Mouse (Mus musculus): ENCODE measurements around the gene Car6.

Car6 gene

DNA sequence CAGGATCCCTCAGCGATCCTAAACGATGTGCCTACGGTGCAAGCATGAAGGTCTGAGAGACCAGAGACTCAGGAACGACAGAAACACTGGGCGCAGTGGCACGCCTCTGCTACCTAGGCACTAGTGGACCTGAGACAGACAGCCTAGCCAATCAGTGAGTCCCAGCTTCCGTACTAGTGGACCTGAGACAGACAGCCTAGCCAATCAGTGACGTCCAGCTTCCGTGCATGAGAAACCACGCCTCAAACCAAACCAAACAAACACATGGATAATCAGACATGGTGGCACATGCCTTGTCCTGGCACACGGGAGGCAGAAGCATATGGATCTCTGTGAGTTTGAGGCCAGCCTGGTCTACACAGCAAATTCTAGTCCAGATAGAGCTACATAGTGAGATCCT lies 12.9 kb downstream of the Car6 start:
- no peak for DNase-seq (ENCODE audit: low spot score)

DNA sequence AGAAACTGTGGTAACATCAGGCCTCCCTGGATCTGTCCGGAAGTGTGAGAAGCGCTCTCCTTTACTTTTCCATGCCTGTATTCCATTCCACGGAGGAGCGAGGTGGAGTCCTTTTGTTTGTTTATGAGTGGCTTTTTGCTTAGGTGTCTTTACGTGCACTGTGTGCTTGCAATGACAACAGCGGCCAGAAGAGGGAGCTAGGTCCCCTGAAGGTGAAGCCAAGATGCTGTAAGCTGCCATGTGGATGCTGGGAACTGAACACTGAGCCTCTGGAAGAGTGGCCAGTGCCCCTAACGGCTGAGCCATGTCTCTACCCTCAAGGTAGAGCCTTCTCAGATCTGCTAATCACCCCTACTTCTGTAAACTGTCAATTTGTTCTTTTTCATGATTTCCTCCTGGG lies 19.8 kb downstream of the Car6 start:
- DNase-seq (ENCODE audit: low spot score) = no peak

DNA sequence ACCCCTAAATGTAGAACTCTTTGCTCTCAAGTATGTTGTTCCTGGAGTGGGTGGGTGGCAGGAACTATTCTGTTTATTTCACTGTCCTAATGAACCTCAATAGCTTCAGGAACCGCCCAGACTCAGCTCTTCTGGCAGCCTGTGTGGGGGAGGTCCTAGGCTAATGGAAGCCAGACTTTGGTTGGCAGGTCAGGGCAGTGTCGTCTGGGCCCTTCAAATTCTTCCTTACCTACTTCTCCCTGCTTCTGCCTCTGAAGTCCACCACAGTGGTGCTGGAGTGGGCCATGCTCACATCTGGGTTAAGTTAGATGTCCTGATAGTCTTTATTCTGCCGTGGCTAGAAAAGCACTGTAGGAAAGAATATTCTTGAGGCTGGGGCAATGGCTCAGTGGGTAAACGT lies 23.0 kb downstream of the Car6 start:
- no peak for DNase-seq (ENCODE audit: low spot score)

DNA sequence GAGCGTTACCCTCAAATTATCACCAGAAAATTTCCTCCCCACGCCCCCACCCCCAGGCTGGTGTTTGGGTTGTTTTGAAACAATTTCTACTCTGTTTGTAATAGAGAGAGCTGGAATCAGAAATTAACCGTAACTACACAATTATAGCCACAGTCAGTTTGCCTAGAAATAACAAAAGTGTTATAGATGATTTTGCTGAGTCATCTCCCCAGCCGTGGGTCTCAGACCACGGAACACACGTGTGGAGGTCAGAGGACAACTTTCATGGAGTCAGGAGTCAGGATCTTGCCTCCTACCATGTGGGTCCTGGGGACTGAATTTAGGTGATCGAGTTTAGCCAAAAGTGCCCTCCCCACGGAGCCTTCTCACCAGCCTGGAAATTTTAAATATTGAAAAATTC lies 24.0 kb downstream of the Car6 start:
- no peak for DNase-seq (ENCODE audit: low spot score)

DNA sequence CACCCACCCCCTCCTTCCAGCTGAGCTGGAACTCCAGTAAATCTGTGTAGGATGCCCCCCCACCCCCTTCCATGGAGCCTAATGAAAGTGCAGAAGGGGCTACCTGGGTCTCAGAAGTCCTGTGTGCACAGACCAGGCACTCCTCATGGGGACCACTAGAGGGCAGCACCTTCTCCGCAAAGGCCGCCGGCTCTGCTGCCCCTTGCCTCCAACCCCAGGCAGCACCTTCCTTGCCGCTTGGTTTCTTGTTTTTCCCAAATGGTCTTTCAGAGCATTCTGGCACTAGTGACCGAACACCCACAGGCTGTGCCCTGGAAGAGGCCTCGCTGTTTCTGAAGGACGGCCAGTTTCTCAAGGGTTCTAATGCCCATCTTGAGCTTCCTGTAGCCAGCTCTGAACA lies 24.6 kb downstream of the Car6 start:
- peak; percentile 35 for DNase-seq (ENCODE audit: low spot score)

DNA sequence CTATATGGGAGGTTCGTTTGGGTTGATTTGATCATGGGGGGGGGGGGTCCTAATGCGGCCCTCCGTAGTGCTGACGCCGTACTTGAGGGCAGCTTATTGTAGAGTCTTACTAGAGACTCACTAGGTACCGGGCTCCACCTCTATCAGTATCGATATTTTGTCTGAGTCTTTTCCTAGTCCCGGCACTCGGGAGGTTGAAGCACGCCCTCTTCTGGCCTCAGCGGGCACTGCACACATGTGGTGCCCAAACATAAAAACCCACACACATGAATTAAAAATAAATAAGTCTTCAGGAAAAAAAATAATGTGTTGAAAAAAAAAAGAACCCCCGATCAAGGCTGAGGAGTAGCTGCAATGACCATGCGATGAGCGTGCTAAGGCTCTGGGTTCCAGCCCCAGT lies 27.1 kb downstream of the Car6 start:
- DNase-seq (ENCODE audit: low spot score) = no peak

DNA sequence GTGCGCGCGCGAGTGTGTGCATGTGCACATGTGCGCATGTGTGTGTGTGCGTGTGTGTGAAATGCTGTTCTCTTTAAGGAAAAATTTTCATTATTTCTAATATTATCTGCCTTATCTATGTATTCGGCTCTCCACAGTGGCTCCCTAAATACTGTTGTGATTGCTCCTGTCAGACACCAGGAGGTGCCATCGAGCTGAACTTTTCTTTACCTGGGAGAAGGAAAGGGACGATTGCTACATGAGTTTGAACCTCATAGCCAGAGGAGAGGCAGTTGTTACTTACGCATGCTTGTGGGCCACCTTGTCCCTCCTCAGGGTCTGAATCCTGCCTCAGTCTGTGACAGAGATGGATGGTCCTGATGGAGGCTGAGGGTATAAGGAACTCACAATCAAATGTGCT lies 27.9 kb downstream of the Car6 start:
- DNase-seq (ENCODE audit: low spot score) = peak; percentile 42

DNA sequence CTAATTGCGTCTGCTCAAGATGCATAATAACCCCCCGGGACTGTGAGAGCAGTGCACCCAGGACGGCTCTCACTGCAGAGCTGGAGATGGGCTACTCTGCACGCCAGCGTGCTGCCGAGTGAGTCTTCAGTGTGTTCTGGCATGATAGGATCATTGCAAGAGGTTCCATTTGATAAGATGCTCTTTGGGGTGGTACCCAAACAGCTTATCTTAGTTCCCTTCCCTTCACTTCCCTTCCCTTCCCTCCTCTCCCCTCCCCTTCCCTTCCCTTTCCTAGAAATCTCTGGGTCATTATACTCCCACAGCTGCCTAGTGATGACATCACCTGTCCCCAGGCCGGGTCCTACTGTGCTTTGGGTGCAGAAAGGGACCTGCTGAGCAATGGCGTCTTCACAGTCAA lies 29.0 kb downstream of the Car6 start:
- DNase-seq (ENCODE audit: low spot score) = no peak

DNA sequence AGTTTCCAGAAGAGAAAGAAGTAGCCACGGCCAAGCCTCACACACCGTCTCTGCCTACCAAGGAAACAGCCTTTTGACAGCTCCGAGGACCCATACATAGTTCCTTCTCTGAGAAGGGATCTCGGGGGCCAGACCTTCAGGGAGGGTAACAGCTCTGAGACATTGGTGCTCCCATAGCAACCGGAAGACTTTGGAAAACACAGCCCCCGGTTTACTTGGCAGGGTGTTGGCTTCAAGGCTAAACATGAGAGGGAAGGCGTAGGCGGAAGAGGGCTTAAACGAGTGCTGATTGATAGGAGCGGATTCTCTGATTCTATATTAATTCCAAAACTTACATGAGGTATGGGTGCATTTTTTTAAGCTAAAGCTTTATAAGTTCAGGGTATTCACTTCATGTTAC lies 32.7 kb downstream of the Car6 start:
- no peak for DNase-seq (ENCODE audit: low spot score)

DNA sequence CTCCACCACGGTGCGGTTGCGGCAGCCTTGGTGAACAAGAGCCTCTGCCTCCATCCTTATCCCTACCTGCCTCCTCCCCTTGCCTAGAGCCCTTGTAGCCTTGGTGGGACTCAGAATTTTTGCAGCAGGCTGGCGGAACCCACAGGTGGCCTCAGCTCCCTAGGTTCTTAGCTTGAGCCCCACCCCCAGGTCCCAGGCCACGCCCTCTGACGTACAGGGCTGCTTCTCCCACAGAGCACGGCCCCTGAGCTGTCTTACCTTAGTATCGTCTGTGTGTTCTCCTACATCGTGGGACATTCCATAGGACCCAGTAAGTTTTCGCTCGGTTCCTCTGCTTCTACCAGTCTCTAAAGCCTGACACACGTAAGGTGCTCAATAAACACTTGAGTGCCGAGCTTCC lies 36.3 kb downstream of the Car6 start:
- no peak for DNase-seq (ENCODE audit: low spot score)

DNA sequence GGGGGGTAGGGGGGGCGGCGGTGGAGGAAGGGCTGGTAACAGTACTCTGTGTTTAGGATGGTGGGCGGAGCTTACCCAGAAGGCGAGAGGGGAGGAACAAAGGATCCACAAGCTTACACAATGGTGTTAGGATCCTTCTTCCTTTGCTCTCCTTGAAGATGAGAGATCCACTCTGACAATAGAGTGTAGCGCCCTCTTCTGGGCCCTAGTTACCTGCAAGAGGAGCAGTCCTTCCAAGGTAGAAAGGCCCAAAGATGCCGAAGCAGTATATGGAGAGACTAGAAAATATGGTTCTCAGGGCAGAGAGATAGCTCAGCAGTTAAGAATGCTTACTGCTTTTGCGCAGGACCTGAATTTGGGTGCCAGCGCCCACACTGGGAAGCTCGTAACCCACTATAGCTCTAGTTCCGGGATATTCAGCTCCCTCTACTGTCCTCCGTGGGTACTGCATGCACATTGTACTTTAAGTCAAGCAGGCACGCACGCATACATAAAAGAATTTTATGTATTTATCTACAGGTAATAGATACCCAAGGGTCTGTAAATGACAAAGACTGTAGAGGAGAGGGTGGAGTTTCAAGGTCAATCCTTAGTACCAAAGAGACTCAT lies 38.5 kb downstream of the Car6 start:
- DNase-seq (ENCODE audit: low spot score) = no peak

DNA sequence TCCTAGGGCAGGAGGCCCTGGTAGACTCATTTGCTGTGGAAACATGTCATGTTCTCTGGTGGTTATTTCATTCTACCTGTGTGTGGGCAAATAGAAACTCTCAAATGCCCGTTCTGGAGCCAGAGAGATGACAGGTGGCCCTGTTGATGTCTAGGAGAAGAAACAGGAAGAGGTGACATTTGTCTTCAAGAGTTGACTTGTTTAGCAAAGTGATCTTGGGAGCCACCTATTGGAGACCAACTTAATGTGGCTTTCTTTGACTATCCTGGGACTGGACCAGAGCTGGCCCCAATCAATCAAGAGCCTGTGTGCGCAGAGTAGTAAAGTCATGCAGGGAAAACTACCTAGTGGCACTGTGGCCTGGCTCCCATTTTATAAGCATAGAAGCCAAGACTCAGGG lies 41.7 kb downstream of the Car6 start:
- no peak for DNase-seq (ENCODE audit: low spot score)

DNA sequence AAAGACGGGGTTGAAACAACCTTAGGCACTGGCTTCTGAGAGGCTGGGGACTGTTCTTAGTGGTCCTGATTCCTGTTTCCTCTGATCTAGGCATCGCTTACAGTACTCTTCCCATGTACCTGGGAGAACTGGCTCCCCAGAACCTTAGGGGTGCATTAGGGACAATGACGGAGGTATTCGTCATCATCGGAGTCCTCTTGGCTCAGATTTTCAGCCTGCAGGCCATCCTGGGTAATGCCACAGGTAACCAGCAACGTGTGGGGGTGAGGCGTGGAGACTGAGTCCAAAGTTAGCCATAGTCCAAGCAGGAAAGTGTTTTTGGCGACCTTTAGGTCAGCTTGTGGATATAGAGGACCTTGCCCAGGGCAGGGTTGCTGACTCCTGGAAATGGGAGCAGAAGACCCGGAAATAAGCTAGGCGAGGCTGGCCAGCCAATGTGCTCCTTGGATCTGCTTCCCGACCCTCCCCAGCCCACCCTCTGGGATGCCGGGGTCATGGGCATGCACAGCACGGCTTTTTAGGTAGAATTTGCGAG lies 43.7 kb downstream of the Car6 start:
- no peak for DNase-seq (ENCODE audit: low spot score)

DNA sequence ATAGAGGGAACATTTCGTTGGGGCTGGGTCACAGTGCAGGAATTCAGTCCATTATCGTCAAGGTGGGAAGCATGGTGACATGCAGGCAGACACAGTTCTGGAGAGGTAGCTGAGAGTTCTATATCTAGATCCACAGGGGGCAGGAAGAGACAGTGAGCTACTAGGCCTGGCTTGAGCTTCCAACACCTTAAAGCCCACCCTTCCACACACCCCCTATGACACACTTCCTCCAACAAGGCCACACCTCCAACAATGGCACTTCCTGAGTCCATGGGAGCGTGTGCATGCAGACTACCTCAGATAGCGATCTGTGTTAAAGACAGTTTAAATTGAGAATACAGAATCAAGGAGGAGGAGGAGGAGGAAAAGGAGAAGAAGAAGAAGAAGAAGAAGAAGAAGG lies 45.4 kb downstream of the Car6 start:
- no peak for DNase-seq (ENCODE audit: low spot score)

DNA sequence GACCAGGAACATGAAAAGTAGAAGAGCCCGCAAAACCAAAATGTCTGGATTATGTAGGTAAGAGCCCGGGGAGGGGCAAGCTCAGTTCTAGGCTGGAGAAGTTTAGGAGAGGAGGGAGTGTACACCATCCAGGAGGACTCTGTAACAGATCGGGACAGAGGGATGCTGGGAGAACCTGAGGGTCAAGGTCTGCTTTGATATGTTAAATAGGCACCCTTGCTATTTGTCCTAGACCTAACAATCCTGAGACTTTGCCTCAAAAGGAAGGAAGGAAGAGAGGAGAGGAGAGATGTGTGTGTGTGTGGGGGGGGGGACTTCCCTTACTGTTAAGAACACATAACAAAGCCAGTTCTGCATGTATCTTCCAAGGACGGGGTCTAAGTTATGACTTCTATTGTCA lies 45.8 kb downstream of the Car6 start:
- DNase-seq (ENCODE audit: low spot score) = no peak

DNA sequence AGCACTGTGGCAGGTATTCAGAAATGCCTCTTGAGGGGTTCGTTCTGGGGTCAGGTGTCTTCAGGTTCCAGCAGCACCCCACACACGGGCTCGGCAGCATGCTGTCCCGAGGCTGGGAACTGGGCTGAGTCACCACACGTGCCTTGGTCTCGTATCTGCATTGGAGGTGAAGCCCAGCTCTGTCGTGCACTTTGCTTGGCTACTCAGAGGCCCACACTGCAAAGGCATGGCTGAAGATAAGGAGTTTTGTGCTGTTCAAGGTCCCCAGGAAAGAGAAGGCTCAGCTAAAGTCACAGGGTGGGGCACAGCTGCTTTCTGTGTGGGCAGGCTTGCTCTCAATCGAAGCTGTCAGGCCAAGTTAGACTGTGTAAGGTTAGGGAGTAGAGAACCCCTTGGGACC lies 48.6 kb downstream of the Car6 start:
- no peak for DNase-seq (ENCODE audit: low spot score)

DNA sequence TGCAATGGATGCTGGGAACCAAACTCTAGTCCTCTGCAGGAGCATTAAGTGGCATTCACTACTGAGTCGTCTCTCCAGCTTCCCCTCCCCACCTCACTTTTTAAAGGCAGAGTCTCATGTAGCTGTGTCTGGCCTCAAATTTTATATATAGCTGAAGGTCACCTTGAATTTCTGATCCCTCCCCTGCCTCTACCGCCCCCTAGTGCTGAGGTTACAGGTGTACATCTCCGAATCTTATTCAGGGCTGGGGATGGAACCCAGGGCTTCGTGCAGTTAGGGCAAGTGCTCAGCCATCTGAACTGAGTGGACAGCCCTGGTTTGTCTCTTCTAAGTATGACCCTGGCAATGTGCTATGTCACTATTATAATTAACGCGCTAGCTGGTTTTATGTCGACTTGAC lies 50.1 kb downstream of the Car6 start:
- no peak for DNase-seq (ENCODE audit: low spot score)

DNA sequence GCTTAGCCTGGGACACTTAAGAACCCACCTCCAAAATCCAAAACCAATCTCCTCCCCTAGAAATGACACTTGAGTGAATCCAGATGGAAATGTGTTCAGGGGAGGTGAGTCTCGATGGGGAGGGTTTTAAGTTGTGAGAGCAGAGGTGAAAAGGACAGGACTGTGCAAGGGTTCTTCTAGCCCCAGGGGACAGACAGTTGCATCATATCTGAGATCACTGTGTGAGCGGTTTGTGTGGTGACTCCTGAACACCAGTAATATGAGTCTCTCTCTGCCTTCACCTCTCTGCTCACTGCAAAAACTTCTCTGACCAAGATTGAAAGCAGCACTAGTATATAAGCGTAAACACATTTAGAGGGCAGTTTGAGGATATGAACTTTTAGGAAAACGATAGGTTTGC lies 54.8 kb downstream of the Car6 start:
- DNase-seq (ENCODE audit: low spot score) = no peak

DNA sequence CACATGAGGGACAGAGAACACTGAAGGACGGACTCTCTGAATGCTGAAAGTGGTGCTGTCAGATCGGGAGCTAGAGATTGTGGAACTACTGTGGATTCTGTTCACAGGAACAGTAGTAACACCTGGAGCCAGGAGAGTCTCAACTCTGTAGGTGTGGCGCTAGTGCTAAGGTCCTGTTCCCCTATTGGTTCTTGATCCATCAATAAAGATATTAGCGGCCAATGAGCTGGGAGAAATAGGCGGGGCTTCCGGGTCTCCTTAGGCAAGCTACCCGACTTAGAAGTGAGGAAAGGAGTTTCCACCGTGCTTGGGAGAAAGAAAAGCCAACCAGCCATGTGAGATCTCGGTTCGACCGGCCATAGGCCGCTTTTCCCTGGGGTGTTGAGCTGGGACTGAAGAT lies 56.9 kb downstream of the Car6 start:
- no peak for DNase-seq (ENCODE audit: low spot score)

DNA sequence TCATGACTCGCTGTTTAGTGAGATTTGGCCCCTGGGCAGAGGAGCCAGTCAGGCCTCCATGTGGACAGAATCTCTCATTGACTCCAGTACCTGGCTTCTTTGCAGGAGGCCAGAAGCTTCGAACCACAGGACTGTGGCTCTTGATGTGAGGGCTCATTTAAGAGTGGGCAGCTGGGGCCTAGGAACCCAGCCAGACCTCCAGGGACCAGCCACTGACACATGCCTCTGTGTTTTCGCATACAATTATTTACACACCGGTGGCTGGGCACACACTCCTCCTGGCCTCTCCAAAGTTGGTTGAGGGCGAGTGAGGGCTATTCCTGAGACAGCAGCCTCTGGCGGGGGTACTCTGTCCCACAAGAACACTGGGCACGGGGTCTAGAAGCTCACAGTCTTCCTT lies 60.8 kb downstream of the Car6 start:
- no peak for DNase-seq (ENCODE audit: low spot score)

DNA sequence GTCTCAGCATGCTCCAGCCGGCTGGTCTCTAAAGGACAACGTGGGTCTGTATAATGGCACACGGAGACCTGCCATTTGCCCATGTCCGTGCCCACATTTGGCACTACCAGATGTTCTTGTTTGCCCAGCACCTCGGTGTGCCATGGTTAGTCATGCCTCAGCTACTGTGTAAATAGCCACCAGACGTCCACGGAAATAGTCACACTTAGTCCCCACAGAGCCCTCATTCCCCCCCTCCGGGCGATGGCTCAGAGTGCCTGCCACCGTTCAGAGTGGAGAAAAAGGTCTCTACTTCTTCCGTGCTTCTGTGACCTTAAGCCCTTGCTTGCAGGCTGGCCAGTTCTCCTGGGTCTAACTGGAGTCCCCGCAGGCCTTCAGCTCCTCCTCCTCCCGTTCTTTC lies 62.0 kb downstream of the Car6 start:
- no peak for DNase-seq (ENCODE audit: low spot score)

DNA sequence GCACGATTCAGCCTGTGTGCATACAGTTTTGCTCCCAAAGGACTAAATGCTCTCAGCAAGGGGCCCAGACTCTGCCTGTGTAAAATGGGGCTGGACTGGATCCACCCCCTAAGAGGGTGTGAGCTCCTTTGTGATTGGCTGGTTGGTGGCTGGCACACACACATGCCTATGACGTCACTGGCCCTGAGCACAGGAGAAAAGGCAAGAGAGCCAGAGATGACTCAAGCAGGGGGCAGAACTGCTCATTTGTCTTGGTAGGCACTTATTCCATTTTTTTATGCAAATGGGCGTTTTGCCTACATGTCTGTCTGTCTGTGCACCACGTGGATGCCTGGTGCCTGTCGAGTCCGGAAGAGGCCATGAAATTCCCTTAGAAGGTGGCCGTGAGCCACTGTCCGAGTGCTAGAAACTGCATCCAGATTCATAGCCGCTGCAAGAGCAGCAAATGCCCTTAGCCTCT lies 63.0 kb downstream of the Car6 start:
- DNase-seq (ENCODE audit: low spot score) = peak; percentile 49

DNA sequence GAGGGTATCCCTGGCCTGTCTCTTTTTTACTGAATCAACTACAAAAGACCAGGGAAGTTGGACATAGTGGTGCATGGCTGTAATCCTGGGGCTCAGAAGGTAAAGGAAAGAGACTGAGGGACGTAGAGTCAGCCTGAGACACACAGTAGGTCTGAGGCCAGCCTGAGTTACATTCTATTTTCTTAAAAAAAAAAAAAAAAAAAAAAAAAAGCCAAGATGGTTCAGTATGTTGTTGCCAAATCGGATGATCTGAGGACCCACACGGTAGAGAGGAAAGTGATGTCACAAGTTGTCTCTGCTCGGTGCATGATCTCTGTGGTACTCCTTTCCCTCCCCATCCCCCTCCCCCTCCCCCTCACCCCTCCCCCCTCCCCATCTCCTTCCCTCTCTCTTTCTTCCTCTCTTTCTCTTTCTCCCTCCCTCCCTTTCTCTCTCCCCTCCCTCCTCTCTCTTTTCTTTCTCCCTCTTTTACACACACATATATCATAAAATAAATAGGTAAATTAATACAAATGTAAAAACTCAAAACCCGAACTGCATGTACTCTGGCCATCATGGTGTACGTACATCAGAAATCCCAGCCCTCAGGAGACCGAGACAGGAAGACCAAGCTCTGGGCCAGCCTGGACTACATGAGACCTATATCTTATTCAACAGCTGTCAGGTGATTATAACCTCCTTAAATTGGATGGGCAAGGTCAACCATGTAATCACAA lies 63.6 kb downstream of the Car6 start:
- DNase-seq (ENCODE audit: low spot score) = no peak

Measured in ovary, postnatal 14 days (tissue).